Mouse (Mus musculus): ENCODE data around the gene Pcp4. TPM values are rescaled to one million over a fixed set of nuclear protein-coding genes. Genes with fewer than 3 reads are reported as not detected.

Pcp4 gene
- polyA plus RNA-seq, 1 experiment from 2014 or later, result 0.33 TPM

DNA sequence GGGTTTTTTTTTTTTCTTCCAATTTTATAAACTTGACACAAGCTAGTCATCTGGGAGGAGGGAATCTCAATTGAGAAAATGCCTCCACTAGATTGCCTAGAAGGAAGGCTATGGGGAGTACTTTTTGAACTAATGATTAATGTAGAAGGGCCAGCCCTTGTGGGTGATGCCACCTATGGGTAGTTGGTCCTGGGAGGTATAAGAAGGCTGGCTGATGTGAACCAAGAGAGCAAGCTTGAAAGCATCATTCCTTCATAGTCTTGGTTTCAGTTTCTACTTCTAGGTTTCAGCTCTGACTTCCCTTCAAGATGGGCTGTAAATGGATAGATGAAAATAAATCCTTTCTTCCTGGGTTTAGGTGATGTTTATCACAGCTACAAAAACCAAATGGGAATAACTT is 13.3 kb upstream of the Pcp4 start:
- Histone ChIP-seq H3K36me3 (no peaks in the 10 kb centered on the region), H3K27ac (no peak overlapping the region), H3K27me3 (replicated peaks) (no peaks in the 10 kb centered on the region), H3K4me2 (no peak overlapping the region), H3K4me3 (no peak overlapping the region), H3K9me3 (replicated peaks) (no peaks in the 10 kb centered on the region), H3K9ac (no peak overlapping the region), H3K4me1 (no peaks in the 10 kb centered on the region)
- ATAC-seq, result no peak

DNA sequence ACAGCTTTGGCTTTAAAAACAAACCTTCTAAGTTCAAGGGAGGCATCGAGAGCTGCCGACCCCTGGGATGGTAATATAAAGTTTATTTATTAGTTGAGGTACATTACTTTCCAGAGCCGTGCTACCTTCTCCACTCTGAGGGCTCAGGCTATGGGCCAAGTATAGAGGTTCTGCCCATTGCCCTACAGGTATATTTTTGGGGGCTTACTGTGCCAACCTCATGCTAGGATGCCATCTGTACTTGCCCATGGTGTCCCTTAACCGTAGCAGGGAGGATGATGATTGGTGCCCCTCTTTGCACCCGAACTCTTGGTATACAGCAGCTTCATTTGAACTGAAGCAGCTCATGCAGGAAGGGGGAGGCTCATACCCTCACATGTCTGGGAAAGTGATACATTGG is 9.8 kb upstream of the Pcp4 start:
- 58% methylated on average over 5 of the region's 5 CpGs for WGBS (ENCODE audit: insufficient replicate concordance)
- no peak overlapping the region for H3K4me3 ChIP-seq
- H3K4me2 ChIP-seq, result no peak overlapping the region
- H3K9me3 ChIP-seq (replicated peaks), result no peaks in the 10 kb centered on the region
- no peaks in the 10 kb centered on the region for H3K36me3 ChIP-seq
- no peaks in the 10 kb centered on the region for H3K4me1 ChIP-seq
- H3K27me3 ChIP-seq (replicated peaks), result no peaks in the 10 kb centered on the region
- no peak overlapping the region for H3K9ac ChIP-seq
- H3K27ac ChIP-seq, result no peak overlapping the region
- no peak for ATAC-seq

- Histone ChIP-seq H3K9ac (no peak overlapping the region), H3K27me3 (replicated peaks) (no peaks in the 10 kb centered on the region), H3K4me3 (no peak overlapping the region), H3K9me3 (replicated peaks) (no peaks in the 10 kb centered on the region), H3K27ac (no peak overlapping the region), H3K4me1 (no peaks in the 10 kb centered on the region), H3K36me3 (no peaks in the 10 kb centered on the region), H3K4me2 (no peak overlapping the region)
- 72% methylated on average over 2 of the region's 2 CpGs for WGBS (ENCODE audit: insufficient replicate concordance)
- ATAC-seq, result no peak
Observed at GRCm38 (mm10) chr16:96459356-96459755, 8.1 kb upstream of the Pcp4 start.

- ATAC-seq, result no peak
- Histone ChIP-seq H3K9me3 (replicated peaks) (no peaks in the 10 kb centered on the region), H3K36me3 (no peaks in the 10 kb centered on the region), H3K27me3 (replicated peaks) (no peaks in the 10 kb centered on the region), H3K9ac (no peak overlapping the region), H3K27ac (no peak overlapping the region), H3K4me2 (no peak overlapping the region), H3K4me3 (no peak overlapping the region), H3K4me1 (no peaks in the 10 kb centered on the region)
- 64% methylated on average over 3 of the region's 3 CpGs for WGBS (ENCODE audit: insufficient replicate concordance)
Observed at GRCm38 (mm10) chr16:96460788-96461187, 6.6 kb upstream of the Pcp4 start.

GRCm38 (mm10) chr16:96468011-96468410 is 605 bp downstream of the Pcp4 start:
- no peak overlapping the region for H3K4me2 ChIP-seq

DNA sequence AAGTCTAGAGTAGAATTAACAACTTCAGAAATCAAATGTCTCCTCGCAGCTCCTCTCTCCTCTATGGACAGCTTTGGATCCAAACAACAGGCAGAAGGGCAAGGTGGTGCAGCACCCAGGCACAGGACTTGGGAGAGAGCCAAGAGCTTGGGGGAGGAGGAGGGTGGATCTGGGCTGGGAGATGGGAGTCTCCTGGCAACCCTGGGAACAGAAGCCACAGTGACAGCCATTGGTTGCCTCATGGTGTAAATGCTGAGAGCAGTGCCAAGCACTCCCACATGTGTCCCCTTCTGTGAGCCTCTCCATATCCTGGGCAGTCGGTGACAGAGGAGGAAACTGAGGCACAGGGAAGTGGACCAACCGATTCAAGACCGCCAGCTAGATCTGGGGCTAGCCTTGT is 1.3 kb downstream of the Pcp4 start:
- no peaks in the 10 kb centered on the region for H3K36me3 ChIP-seq
- no peak for ATAC-seq
- no peak overlapping the region for H3K4me2 ChIP-seq
- 0 out of 2 replicates have a peak, but pooled peaks cover 4% of the 10 kb centered on the region for H3K27me3 ChIP-seq (replicated peaks)
- no peaks in the 10 kb centered on the region for H3K4me1 ChIP-seq
- H3K4me3 ChIP-seq, result no peak overlapping the region
- no peak overlapping the region for H3K9ac ChIP-seq
- no peak overlapping the region for H3K27ac ChIP-seq
- H3K9me3 ChIP-seq (replicated peaks), result no peaks in the 10 kb centered on the region
- WGBS (ENCODE audit: insufficient replicate concordance), result 67% methylated on average over 4 of the region's 4 CpGs

More at GRCm38 (mm10) chr16:96468011-96468410, 605 bp downstream of the Pcp4 start:
- Histone ChIP-seq H3K27me3 (replicated peaks) (0 out of 2 replicates have a peak, but pooled peaks cover 4% of the 10 kb centered on the region), H3K9ac (no peak overlapping the region), H3K36me3 (no peaks in the 10 kb centered on the region), H3K27ac (no peak overlapping the region), H3K9me3 (replicated peaks) (no peaks in the 10 kb centered on the region), H3K4me3 (no peak overlapping the region), H3K4me1 (no peaks in the 10 kb centered on the region)
- ATAC-seq, result no peak
- 67% methylated on average over 4 of the region's 4 CpGs for WGBS (ENCODE audit: insufficient replicate concordance)

- no peak overlapping the region for H3K9ac ChIP-seq
- 0 out of 2 replicates have a peak, but pooled peaks cover 4% of the 10 kb centered on the region for H3K27me3 ChIP-seq (replicated peaks)
- no peak overlapping the region for H3K27ac ChIP-seq
- H3K36me3 ChIP-seq, result no peaks in the 10 kb centered on the region
- no peak for ATAC-seq
- WGBS (ENCODE audit: insufficient replicate concordance), result 28% methylated on average over 4 of the region's 4 CpGs
- H3K4me1 ChIP-seq, result no peaks in the 10 kb centered on the region
- no peak overlapping the region for H3K4me2 ChIP-seq
- no peak overlapping the region for H3K4me3 ChIP-seq
- no peaks in the 10 kb centered on the region for H3K9me3 ChIP-seq (replicated peaks)
Observed at GRCm38 (mm10) chr16:96469640-96470039, 2.2 kb downstream of the Pcp4 start.

- Histone ChIP-seq H3K9ac (no peak overlapping the region), H3K27me3 (replicated peaks) (0 out of 2 replicates have a peak, but pooled peaks cover 4% of the 10 kb centered on the region), H3K4me3 (no peak overlapping the region), H3K36me3 (no peaks in the 10 kb centered on the region), H3K4me2 (no peak overlapping the region), H3K4me1 (no peaks in the 10 kb centered on the region), H3K9me3 (replicated peaks) (no peaks in the 10 kb centered on the region), H3K27ac (no peak overlapping the region)
- WGBS (ENCODE audit: insufficient replicate concordance), result 49% methylated on average over 5 of the region's 5 CpGs
- no peak for ATAC-seq
Observed at GRCm38 (mm10) chr16:96472361-96472760, 5.0 kb downstream of the Pcp4 start.

DNA sequence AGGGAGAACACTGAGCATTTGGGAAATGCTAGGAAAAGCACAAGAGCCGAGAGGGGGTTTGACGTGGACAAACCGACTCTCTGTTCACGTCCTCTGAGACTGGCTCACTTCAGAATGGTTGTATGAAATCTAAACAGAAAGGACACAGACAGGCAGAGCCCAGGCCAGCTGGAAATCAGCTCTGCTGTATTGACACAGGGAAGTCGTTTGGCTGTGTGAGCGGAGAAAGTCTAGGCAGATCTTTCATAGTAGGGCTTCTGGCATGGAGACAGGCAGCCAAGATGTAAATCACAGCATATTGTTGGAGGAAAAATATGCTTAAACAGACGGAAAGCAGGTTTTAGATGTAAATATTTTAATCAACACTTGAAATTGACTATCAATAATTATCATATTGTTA is 5.4 kb downstream of the Pcp4 start:
- Histone ChIP-seq H3K9ac (no peak overlapping the region), H3K4me1 (no peaks in the 10 kb centered on the region), H3K4me3 (no peak overlapping the region), H3K27ac (no peak overlapping the region), H3K36me3 (no peaks in the 10 kb centered on the region), H3K4me2 (no peak overlapping the region), H3K27me3 (replicated peaks) (0 out of 2 replicates have a peak, but pooled peaks cover under 1% of the 10 kb centered on the region), H3K9me3 (replicated peaks) (no peaks in the 10 kb centered on the region)
- ATAC-seq, result no peak
- 58% methylated on average over 7 of the region's 7 CpGs for WGBS (ENCODE audit: insufficient replicate concordance)

DNA sequence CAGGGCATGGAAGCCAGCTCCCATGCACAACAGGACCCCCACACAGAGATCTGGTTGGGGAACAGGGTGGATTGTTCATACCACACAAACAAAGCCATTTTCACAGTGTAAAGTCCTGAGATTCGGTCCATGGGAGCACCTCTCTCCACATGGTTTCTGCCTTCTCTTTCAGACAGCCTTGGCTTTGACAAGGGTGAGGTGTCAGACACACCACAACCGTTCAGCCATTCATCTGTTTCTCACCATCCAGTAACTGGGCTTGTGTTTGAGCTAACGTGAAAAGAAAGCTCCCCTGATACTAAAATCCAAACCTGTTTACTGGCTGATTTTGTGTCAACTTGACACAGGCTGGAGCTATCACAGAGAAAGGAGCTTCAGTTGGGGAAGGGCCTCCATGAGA is 6.8 kb downstream of the Pcp4 start:
- no peak for ATAC-seq
- Histone ChIP-seq H3K27ac (no peak overlapping the region), H3K9ac (no peak overlapping the region), H3K4me1 (no peaks in the 10 kb centered on the region), H3K36me3 (no peaks in the 10 kb centered on the region), H3K4me2 (no peak overlapping the region), H3K27me3 (replicated peaks) (no peaks in the 10 kb centered on the region), H3K4me3 (no peak overlapping the region), H3K9me3 (replicated peaks) (no peaks in the 10 kb centered on the region)
- WGBS (ENCODE audit: insufficient replicate concordance), result 54% methylated on average over 3 of the region's 3 CpGs

DNA sequence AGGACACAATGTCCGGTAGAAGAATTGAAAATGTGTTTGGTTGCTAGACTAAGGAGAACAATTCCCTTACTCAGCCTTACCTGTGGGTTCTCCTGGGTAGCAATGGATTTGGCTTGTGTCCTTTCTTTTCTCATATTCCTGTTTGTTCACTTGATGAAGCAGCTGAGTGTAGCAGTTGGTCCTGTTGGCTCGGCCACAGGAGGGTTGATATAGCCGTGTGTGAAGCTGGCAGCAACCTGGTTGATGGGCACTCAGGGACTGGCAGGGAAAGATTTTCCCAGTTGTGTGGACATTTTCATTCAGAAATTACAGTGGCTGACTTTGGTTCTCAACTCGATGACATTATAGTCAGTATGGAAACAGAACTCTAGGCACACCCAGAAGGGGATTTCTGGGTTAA is 14.4 kb downstream of the Pcp4 start:
- ATAC-seq, result no peak
- no peaks in the 10 kb centered on the region for H3K9me3 ChIP-seq (replicated peaks)
- no peak overlapping the region for H3K4me3 ChIP-seq
- no peak overlapping the region for H3K9ac ChIP-seq
- WGBS (ENCODE audit: insufficient replicate concordance), result 73% methylated on average over 4 of the region's 4 CpGs
- H3K27me3 ChIP-seq (replicated peaks), result no peaks in the 10 kb centered on the region
- H3K36me3 ChIP-seq, result no peaks in the 10 kb centered on the region
- H3K4me2 ChIP-seq, result no peak overlapping the region
- H3K4me1 ChIP-seq, result no peaks in the 10 kb centered on the region
- no peak overlapping the region for H3K27ac ChIP-seq

GRCm38 (mm10) chr16:96487007-96487684 is 19.7 kb downstream of the Pcp4 start:
- no peak overlapping the region for H3K27ac ChIP-seq
- H3K4me2 ChIP-seq, result no peak overlapping the region
- H3K4me3 ChIP-seq, result no peak overlapping the region
- no peaks in the 10 kb centered on the region for H3K27me3 ChIP-seq (replicated peaks)
- 64% methylated on average over 11 of the region's 11 CpGs for WGBS (ENCODE audit: insufficient replicate concordance)
- no peak overlapping the region for H3K9ac ChIP-seq
- no peaks in the 10 kb centered on the region for H3K36me3 ChIP-seq
- no peaks in the 10 kb centered on the region for H3K9me3 ChIP-seq (replicated peaks)
- H3K4me1 ChIP-seq, result no peaks in the 10 kb centered on the region
- ATAC-seq, result no peak

- ATAC-seq, result no peak
- Histone ChIP-seq H3K36me3 (no peaks in the 10 kb centered on the region), H3K27me3 (replicated peaks) (no peaks in the 10 kb centered on the region), H3K4me3 (no peak overlapping the region), H3K9me3 (replicated peaks) (no peaks in the 10 kb centered on the region), H3K9ac (no peak overlapping the region), H3K4me1 (no peaks in the 10 kb centered on the region), H3K4me2 (no peak overlapping the region), H3K27ac (no peak overlapping the region)
- WGBS (ENCODE audit: insufficient replicate concordance), result 61% methylated on average over 5 of the region's 5 CpGs
Observed at GRCm38 (mm10) chr16:96488038-96488437, 20.6 kb downstream of the Pcp4 start.

All from liver, embryonic 12.5 days (tissue).